Mouse (Mus musculus) erythroblast, embryonic 14.5 days (primary cell): ENCODE data around the gene Ppp1r14b.

ENCODE experiments used
- GATA1 ChIP-seq: IDR thresholded peaks from 2 replicates; pipeline ENCODE4 v1.6.1; 2012; ENCODE audit warnings: low read length, inconsistent platforms, mixed read lengths
- TAL1 ChIP-seq: IDR thresholded peaks from 3 replicates; pipeline ENCODE4 v1.6.1; 2012; ENCODE audit warnings: low read length, inconsistent platforms, mixed read lengths

- TF ChIP-seq GATA1: no peak
- TF ChIP-seq TAL1: no peak
Observed at GRCm38 (mm10) chr19:6936299-6936698, 38.5 kb upstream of the Ppp1r14b start.
